Mouse (Mus musculus) megakaryocyte, embryonic 14.5 days (primary cell): ENCODE data around the gene Tgfbr3.

Source experiments
- FLI1 ChIP-seq: IDR thresholded peaks from 2 replicates; pipeline ENCODE4 v1.6.1; 2012; ENCODE audit warnings: low read length, inconsistent platforms, mixed read lengths
- GATA1 ChIP-seq: IDR thresholded peaks from 3 replicates; pipeline ENCODE4 v1.6.1; 2012; ENCODE audit warnings: mixed read lengths, low read length, inconsistent platforms, borderline replicate concordance

DNA sequence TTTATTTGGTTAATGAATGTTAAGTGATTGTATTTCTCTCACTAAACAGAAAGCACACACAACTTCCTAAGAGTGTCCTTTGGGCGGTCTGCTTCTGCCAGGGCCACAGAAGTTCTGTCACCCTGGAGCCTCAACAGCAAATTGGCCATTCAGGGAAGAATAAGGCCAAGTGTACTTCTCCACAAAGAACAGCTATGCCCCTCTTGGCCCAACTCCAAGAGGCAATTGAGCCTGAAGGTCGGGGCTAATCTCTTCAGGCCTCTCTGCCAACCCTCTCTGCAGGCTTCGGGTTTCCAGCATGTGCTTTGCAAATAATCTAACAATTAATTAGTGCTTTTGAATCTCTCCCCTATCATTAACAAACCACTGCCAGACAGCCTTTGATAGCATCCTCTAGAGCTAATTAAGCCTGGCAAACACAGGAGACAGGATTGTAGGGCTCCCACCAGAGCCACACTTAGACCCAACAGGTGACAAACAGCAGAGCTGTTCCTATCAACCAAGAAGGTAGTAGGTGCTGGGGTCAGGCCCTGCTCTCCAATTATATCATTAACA lies 37.6 kb downstream of the Tgfbr3 start:
- no peak for TF ChIP-seq GATA1
- TF ChIP-seq FLI1, result no peak
